Mouse (Mus musculus) kidney, adult 2 months (tissue): ENCODE results near the gene Prrc2c. TPM values are rescaled to one million over a fixed set of nuclear protein-coding genes. Genes with fewer than 3 reads are reported as not detected.
"Not testable (repeated sequence)": the region's sequence is repeated elsewhere in the genome, so short reads cannot be mapped to it uniquely, and the experiment has no call there.

Source experiments
- DNase-seq: peaks from one replicate; pipeline ENCODE4 v3.0.0; 2021
- H3K27ac ChIP-seq: fragments of 200-500 bp; 2 replicates; pipeline ENCODE4 v1.5.1; 2012; ENCODE audit warnings: low read depth, low read length, control low read depth, inconsistent platforms; ENCODE audit not compliant: insufficient read depth
- H3K27me3 ChIP-seq: fragments of 200-500 bp; replicated peaks from 2 replicates; pipeline ENCODE4 v1.6.1; 2012; ENCODE audit warnings: mild to moderate bottlenecking, moderate library complexity, low read length, inconsistent platforms; ENCODE audit not compliant: control insufficient read depth, insufficient read depth
- H3K36me3 ChIP-seq: fragments of 200-500 bp; 2 replicates; pipeline ENCODE4 v1.6.1; 2012; ENCODE audit warnings: mild to moderate bottlenecking, moderate library complexity, low read length, inconsistent platforms; ENCODE audit not compliant: control insufficient read depth, insufficient read depth
- H3K4me1 ChIP-seq: fragments of 200-500 bp; 2 replicates; pipeline ENCODE4 v1.6.1; 2011; ENCODE audit warnings: low read length; ENCODE audit not compliant: control insufficient read depth, insufficient read depth
- H3K4me3 ChIP-seq: fragments of 200-500 bp; 2 replicates; pipeline ENCODE4 v1.5.1; 2011; ENCODE audit warnings: mild to moderate bottlenecking, low read depth, low read length, control low read depth; ENCODE audit not compliant: insufficient read depth
- CTCF ChIP-seq: fragments of 200-500 bp; conservative IDR thresholded peaks from 2 replicates; pipeline ENCODE4 v1.5.1; 2011; ENCODE audit warnings: low read depth, mild to moderate bottlenecking, control low read depth, low read length, moderate library complexity, mixed read lengths; ENCODE audit not compliant: insufficient read depth, insufficient read length
- POLR2A ChIP-seq: fragments of 200-500 bp; IDR thresholded peaks from one replicate; pipeline ENCODE4 v1.6.1; 2011; ENCODE audit warnings: low read depth, low read length, control low read depth
- WGBS: fragments of 180-500 bp; shearing (Covaris S2); methylation state at CpG from one replicate; pipeline ENCODE4 v1.1.7; 2018; 5-methylcytosine and 5-hydroxymethylcytosine counted together
- polyA plus RNA-seq: library from polyadenylated mRNA; depleted of rRNA; stranded (reverse); fragments of >200 nt; gene quantifications from 2 replicates; pipeline ENCODE4 v1.2.3, GENCODE M21; 2012

Gene Prrc2c
- polyA plus RNA-seq, 1 experiment: 26.7 TPM

GRCm38 (mm10) chr1:162646083-162646686, 94.2 kb downstream of the Prrc2c start:
- H3K36me3 ChIP-seq: no peaks in the 10 kb centered on the region
- WGBS: 89% methylated on average over 10 of the region's 10 CpGs
- DNase-seq: no peak
- no peak for TF ChIP-seq POLR2A
- no peak; the same call in 1 of the 2 replicates for TF ChIP-seq CTCF
- H3K27ac ChIP-seq: no peak overlapping the region
- no peak overlapping the region for H3K4me3 ChIP-seq
- no peaks in the 10 kb centered on the region for H3K27me3 ChIP-seq
- H3K4me1 ChIP-seq: no peaks in the 10 kb centered on the region

GRCm38 (mm10) chr1:162643752-162644151, 96.6 kb downstream of the Prrc2c start:
- Histone ChIP-seq H3K4me3 (no peak overlapping the region), H3K36me3 (no peaks in the 10 kb centered on the region), H3K4me1 (no peaks in the 10 kb centered on the region), H3K27ac (no peak overlapping the region), H3K27me3 (no peaks in the 10 kb centered on the region)
- 43% methylated on average over 4 of the region's 4 CpGs for WGBS
- DNase-seq: peak; percentile 65
- TF ChIP-seq CTCF (no peak), POLR2A (no peak)

GRCm38 (mm10) chr1:162642591-162642990, 97.8 kb downstream of the Prrc2c start:
- H3K27me3 ChIP-seq: no peaks in the 10 kb centered on the region
- H3K4me3 ChIP-seq: no peak overlapping the region
- no peak for DNase-seq
- H3K27ac ChIP-seq: no peak overlapping the region
- H3K4me1 ChIP-seq: no peaks in the 10 kb centered on the region
- 72% methylated on average over 3 of the region's 3 CpGs for WGBS
- no peak for TF ChIP-seq POLR2A
- H3K36me3 ChIP-seq: no peaks in the 10 kb centered on the region

DNA sequence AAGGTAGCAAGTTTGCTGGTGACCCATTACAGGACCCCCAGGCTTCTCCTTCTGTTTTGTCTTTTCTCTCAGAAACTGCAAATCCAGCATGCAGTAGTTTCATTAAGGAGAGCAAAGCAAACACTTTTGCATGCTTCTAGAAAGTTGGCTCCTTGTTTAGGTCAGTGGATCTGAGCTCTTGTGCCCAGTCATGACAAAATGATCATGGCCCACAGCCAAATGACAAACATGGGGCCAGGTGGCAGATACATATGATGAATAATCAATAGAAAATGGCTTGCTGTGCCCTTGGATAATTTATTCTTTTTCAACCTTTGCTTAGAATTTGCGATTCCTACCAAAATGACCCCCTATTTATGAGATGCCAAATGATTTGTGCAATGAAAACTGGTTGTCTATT, 100.5 kb downstream of the Prrc2c start:
- no peak for DNase-seq
- Histone ChIP-seq H3K36me3 (no peaks in the 10 kb centered on the region), H3K4me1 (no peaks in the 10 kb centered on the region), H3K4me3 (no peak overlapping the region), H3K27ac (no peak overlapping the region), H3K27me3 (no peaks in the 10 kb centered on the region)
- TF ChIP-seq CTCF: no peak
- no peak for TF ChIP-seq POLR2A
- 96% methylated on average over 1 of the region's 1 CpGs for WGBS

DNA sequence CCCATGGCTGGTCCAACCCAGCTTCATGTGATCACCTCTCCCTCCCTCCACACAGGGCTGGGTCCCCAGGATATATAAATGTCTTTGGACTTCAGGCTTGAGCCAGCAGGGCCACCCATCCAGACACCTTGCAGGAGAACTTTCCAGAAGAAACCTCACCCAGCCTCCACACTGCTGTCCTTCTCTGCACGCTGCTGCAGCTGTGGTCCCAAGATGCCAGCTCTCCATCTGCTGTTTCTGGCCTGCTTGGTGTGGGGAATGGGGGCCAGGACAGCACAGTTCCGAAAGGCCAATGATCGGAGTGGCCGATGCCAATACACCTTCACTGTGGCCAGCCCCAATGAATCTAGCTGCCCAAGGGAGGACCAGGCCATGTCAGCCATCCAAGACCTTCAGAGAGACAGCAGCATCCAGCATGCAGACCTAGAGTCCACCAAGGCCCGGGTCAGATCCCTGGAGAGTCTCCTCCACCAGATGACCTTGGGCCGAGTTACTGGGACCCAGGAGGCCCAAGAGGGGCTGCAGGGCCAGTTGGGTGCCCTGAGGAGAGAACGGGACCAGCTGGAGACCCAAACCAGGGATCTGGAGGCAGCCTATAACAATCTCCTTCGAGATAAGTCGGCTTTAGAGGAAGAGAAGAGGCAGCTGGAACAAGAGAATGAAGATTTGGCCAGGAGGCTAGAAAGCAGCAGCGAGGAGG, 101.2 kb downstream of the Prrc2c start, which contains the start of gene Myoc:
Myoc (plus strand) TSS at position 105 of the 700 bp plus-strand sequence.
- Histone ChIP-seq H3K36me3 (no peaks in the 10 kb centered on the region), H3K4me1 (no peaks in the 10 kb centered on the region), H3K27me3 (no peaks in the 10 kb centered on the region), H3K27ac (no peak within 1 kb of the TSS), H3K4me3 (no peak within 1 kb of the TSS)
- DNase-seq: no peak
- WGBS: 86% methylated on average over 10 of the region's 10 CpGs
- TF ChIP-seq POLR2A (no peak), CTCF (no peak)

- H3K4me3 ChIP-seq: no peak overlapping the region
- H3K4me1 ChIP-seq: no peaks in the 10 kb centered on the region
- no peak overlapping the region for H3K27ac ChIP-seq
- TF ChIP-seq POLR2A (no peak), CTCF (no peak)
- H3K36me3 ChIP-seq: no peaks in the 10 kb centered on the region
- H3K27me3 ChIP-seq: no peaks in the 10 kb centered on the region
- DNase-seq: no peak
- 78% methylated on average over 4 of the region's 4 CpGs for WGBS
Measured at GRCm38 (mm10) chr1:162638535-162638934, 101.8 kb downstream of the Prrc2c start.

DNA sequence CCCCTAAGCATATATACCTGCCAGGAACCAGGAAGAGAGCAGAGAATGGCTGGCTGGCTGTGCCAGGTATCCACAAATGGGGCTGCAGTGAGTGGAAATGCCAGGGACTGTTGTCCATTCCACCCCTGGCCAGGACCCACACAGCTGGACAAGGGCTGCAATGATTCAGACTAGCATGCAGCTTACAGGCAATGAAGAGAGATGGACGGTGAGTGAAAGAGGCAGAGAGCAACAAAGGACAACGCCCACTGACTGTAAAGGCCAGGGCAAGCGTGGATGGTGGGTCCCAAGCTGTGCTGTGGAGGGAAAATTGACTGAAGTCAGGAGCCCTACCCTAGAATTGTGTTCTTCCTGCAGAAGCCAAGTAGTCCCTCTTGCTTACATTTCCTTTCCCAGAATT, 103.8 kb downstream of the Prrc2c start:
- Histone ChIP-seq H3K27me3 (no peaks in the 10 kb centered on the region), H3K4me1 (no peaks in the 10 kb centered on the region), H3K27ac (no peak overlapping the region), H3K36me3 (no peaks in the 10 kb centered on the region), H3K4me3 (no peak overlapping the region)
- WGBS: 75% methylated on average over 3 of the region's 3 CpGs
- TF ChIP-seq CTCF (no peak), POLR2A (no peak)
- no peak for DNase-seq

- H3K4me1 ChIP-seq, H3K36me3 ChIP-seq, H3K4me3 ChIP-seq, H3K27me3 ChIP-seq, H3K27ac ChIP-seq: not testable (repeated sequence)
- WGBS: 40% methylated on average over 1 of the region's 1 CpGs
- DNase-seq: peak; percentile 51
Measured at GRCm38 (mm10) chr1:162635291-162635931, 104.9 kb downstream of the Prrc2c start.

GRCm38 (mm10) chr1:162628326-162628725, 112.0 kb downstream of the Prrc2c start:
- H3K27ac ChIP-seq, H3K4me1 ChIP-seq, H3K27me3 ChIP-seq, DNase-seq, H3K4me3 ChIP-seq, H3K36me3 ChIP-seq: not testable (repeated sequence)
- 95% methylated on average over 15 of the region's 15 CpGs for WGBS

DNA sequence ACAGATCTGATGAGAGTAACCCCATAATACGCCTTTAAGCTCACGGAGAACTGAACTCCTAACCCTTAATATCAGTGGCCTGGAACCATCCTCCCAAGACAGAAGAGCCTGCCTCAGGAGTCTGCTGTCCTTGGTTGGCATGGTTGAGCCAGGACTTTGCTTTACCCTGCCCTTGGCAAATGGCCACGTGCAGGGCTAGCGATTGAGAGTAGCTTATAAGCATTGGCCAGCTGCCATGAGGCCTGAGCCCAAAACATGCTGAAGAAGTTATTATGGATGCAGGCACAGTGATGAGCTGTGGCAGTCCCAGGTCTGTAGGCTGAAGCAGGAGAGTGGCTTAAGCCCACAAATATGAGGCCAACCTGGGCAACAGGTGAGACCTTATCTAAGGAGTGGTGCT, 112.5 kb downstream of the Prrc2c start:
- H3K4me3 ChIP-seq, H3K27me3 ChIP-seq, H3K4me1 ChIP-seq, H3K36me3 ChIP-seq, H3K27ac ChIP-seq: not testable (repeated sequence)
- DNase-seq: peak; percentile 65
- 50% methylated on average over 4 of the region's 4 CpGs for WGBS
